Mouse (Mus musculus): ENCODE results near the gene Ms4a15.

DNA sequence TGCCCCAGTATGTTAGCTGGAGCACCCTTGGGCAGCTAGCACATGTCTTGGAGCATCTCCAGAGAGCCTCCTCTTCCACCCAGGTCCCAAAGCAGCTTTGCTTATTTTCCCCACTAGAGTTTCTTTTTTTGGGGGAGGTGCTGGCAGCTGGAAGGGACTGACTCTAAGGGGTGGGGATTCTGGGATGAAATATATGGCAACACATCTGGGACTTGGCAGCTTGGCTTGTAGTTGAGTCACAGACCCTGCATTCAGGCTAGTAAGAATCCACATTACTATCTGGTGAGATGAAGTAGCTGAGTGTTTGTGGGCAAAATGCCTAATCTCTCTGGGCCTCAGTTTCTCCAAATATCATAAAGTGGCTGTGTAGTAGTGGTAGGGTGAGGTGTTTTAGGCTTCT, 1.1 kb downstream of the Ms4a15 start:
- TF ChIP-seq CTCF (IDR thresholded peaks at IDR 0.05; ENCODE audit: control insufficient read depth, insufficient read depth, low read length) = no peak
- no peak for TF ChIP-seq POLR2A (IDR thresholded peaks at IDR 0.05; ENCODE audit: borderline replicate concordance, control insufficient read depth, low read depth, low read length)

All from bone marrow, adult 2 months (tissue).